Mouse (Mus musculus) small intestine, adult 2 months (tissue): ENCODE data around the gene Acsbg2.

Experiments used
- CTCF ChIP-seq: fragments of 200-500 bp; IDR thresholded peaks from 2 replicates; pipeline ENCODE4 v1.5.1; 2012; ENCODE audit warnings: low read depth, mild to moderate bottlenecking, control low read depth, inconsistent platforms, low read length, moderate library complexity, mixed read lengths; ENCODE audit not compliant: insufficient replicate concordance, insufficient read length; ENCODE audit errors: extremely low read depth
- POLR2A ChIP-seq: fragments of 200-500 bp; IDR thresholded peaks from 2 replicates; pipeline ENCODE4 v1.6.1; 2012; ENCODE audit warnings: low read depth, mild to moderate bottlenecking, control low read depth, inconsistent platforms, low read length, moderate library complexity

DNA sequence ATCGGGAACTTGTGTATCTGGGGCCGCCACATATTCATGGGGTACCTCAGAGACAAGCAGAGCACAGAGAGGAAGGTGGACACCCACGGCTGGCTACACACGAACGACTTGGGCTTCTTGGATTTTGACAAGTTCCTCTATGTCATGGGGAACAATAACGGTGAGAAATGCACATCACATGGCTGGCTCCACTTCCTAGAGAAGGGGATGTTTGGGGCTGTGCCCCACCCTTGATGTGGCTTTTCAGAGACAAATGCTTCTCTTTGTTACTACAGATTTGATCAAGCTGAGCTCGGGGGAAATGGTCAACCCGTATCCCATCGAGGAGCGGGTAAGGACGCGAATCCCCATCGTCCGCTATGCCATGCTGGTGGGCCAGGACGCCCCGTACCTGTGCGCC is 10.6 kb upstream of the Acsbg2 start:
- TF ChIP-seq CTCF (no peak), POLR2A (no peak)
